Mouse (Mus musculus) CH12.LX (cell line): ENCODE measurements around the gene Dapk1. TPM values are rescaled to one million over a fixed set of nuclear protein-coding genes. Genes with fewer than 3 reads are reported as not detected.

Experiments used
- DNase-seq: peaks from one replicate; pipeline ENCODE4 v3.0.0-alpha.2; 2013; ENCODE audit errors: extremely low read depth
- H3K27ac ChIP-seq: 2 replicates; pipeline ENCODE4 v1.5.1; 2012; ENCODE audit warnings: low read depth, mild to moderate bottlenecking, control low read depth, moderate library complexity; ENCODE audit not compliant: insufficient read depth
- H3K27me3 ChIP-seq: replicated peaks from 2 replicates; pipeline ENCODE3; 2012; ENCODE audit warnings: inconsistent platforms
- H3K36me3 ChIP-seq, 2 experiments: replicated peaks in 1 of 2; 2 replicates each; pipeline versions ENCODE3 to v1.6.1; 2012; ENCODE audit warnings: inconsistent platforms in 1 of 2, low read length in 1 of 2, mild to moderate bottlenecking in 1 of 2, mixed read lengths in 1 of 2, moderate library complexity in 1 of 2; ENCODE audit not compliant: control insufficient read depth in 1 of 2, insufficient read depth in 1 of 2
- H3K4me1 ChIP-seq, 2 experiments: 2 replicates each; pipeline ENCODE4 v1.6.1; 2012; ENCODE audit warnings: inconsistent platforms in 1 of 2, moderate library complexity in 1 of 2; ENCODE audit not compliant: insufficient read depth in 2 of 2, control insufficient read depth in 1 of 2
- H3K4me2 ChIP-seq: 2 replicates; pipeline ENCODE4 v1.6.1; 2012; ENCODE audit warnings: low read depth, mild to moderate bottlenecking, control low read depth; ENCODE audit not compliant: poor library complexity, insufficient read depth, severe bottlenecking
- H3K4me3 ChIP-seq, 3 experiments: fragments of 150-350 bp in 1 of 3; sonication (generic) in 1 of 3; replicated peaks in 1 of 3; 2 replicates each; pipeline versions ENCODE3 to v1.5.1; 2011 to 2012; ENCODE audit warnings: low read depth in 2 of 3, low read length in 2 of 3, mild to moderate bottlenecking in 2 of 3, moderate library complexity in 2 of 3, control low read depth in 1 of 3, improper control_type of control experiment in 1 of 3, inconsistent platforms in 1 of 3, mixed read lengths in 1 of 3; ENCODE audit not compliant: poor library complexity in 1 of 3
- H3K79me2 ChIP-seq: replicated peaks from 2 replicates; pipeline ENCODE4 v1.6.1; 2012; ENCODE audit warnings: mild to moderate bottlenecking, moderate library complexity; ENCODE audit not compliant: control insufficient read depth, poor library complexity, insufficient read depth, severe bottlenecking; ENCODE audit errors: extremely low read depth
- H3K9ac ChIP-seq: 2 replicates; pipeline ENCODE4 v1.6.1; 2012; ENCODE audit warnings: low read depth, mild to moderate bottlenecking, control low read depth, moderate library complexity; ENCODE audit not compliant: insufficient read depth
- H3K9me3 ChIP-seq: replicated peaks from 2 replicates; pipeline ENCODE3; 2012; ENCODE audit warnings: low read length, inconsistent platforms, mixed read lengths
- CHD1 ChIP-seq: IDR thresholded peaks from 2 replicates; pipeline ENCODE4 v1.6.1; 2012; ENCODE audit warnings: low read depth, low read length, improper control_type of control experiment, inconsistent platforms
- CHD2 ChIP-seq: IDR thresholded peaks from 2 replicates; pipeline ENCODE4 v1.6.1; 2011; ENCODE audit warnings: low read length, improper control_type of control experiment
- E2F4 ChIP-seq: IDR thresholded peaks from 2 replicates; pipeline ENCODE4 v1.6.1; 2011; ENCODE audit warnings: low read depth, low read length, improper control_type of control experiment; ENCODE audit not compliant: insufficient replicate concordance
- EP300 ChIP-seq: IDR thresholded peaks from 2 replicates; pipeline ENCODE4 v1.6.1; 2011; ENCODE audit warnings: low read length, improper control_type of control experiment
- ETS1 ChIP-seq: conservative IDR thresholded peaks from 2 replicates; pipeline ENCODE4 v1.6.1; 2012; ENCODE audit warnings: low read depth, mild to moderate bottlenecking, inconsistent platforms, low read length, improper control_type of control experiment, moderate library complexity
- GABPA ChIP-seq: IDR thresholded peaks from 2 replicates; pipeline ENCODE4 v1.6.1; 2012; ENCODE audit warnings: low read depth, low read length, improper control_type of control experiment, inconsistent platforms; ENCODE audit not compliant: insufficient replicate concordance
- HCFC1 ChIP-seq: IDR thresholded peaks from 2 replicates; pipeline ENCODE4 v1.6.1; 2012; ENCODE audit warnings: low read depth, mild to moderate bottlenecking, inconsistent platforms, low read length, improper control_type of control experiment
- IRF4 ChIP-seq: IDR thresholded peaks from 2 replicates; pipeline ENCODE4 v1.6.1; 2014; ENCODE audit warnings: low read depth, mild to moderate bottlenecking, inconsistent platforms, low read length, improper control_type of control experiment
- JUN ChIP-seq: IDR thresholded peaks from 2 replicates; pipeline ENCODE4 v1.6.1; 2011; ENCODE audit warnings: low read depth, mild to moderate bottlenecking, low read length, improper control_type of control experiment, moderate library complexity; ENCODE audit not compliant: insufficient read depth
- MAFK ChIP-seq: IDR thresholded peaks from 2 replicates; pipeline ENCODE4 v1.6.1; 2011; ENCODE audit warnings: low read length, improper control_type of control experiment; ENCODE audit not compliant: insufficient replicate concordance
- MAX ChIP-seq: IDR thresholded peaks from 2 replicates; pipeline ENCODE4 v1.6.1; 2011; ENCODE audit warnings: low read length, improper control_type of control experiment
- MAZ ChIP-seq: IDR thresholded peaks from 2 replicates; pipeline ENCODE4 v1.6.1; 2012; ENCODE audit warnings: low read depth, mild to moderate bottlenecking, inconsistent platforms, low read length, improper control_type of control experiment, moderate library complexity
- MEF2A ChIP-seq: IDR thresholded peaks from 2 replicates; pipeline ENCODE4 v1.6.1; 2014; ENCODE audit warnings: low read depth, mild to moderate bottlenecking, inconsistent platforms, low read length, improper control_type of control experiment, borderline replicate concordance
- NELFE ChIP-seq: IDR thresholded peaks from 2 replicates; pipeline ENCODE4 v1.6.1; 2011; ENCODE audit warnings: low read depth, low read length, improper control_type of control experiment
- NRF1 ChIP-seq: IDR thresholded peaks from 2 replicates; pipeline ENCODE4 v1.6.1; 2014; ENCODE audit warnings: low read depth, mild to moderate bottlenecking, inconsistent platforms, low read length, improper control_type of control experiment, moderate library complexity
- POLR2A ChIP-seq: IDR thresholded peaks from 2 replicates; pipeline ENCODE4 v1.6.1; 2011; ENCODE audit warnings: low read depth, mild to moderate bottlenecking, improper control_type of control experiment, low read length
- RAD21 ChIP-seq: IDR thresholded peaks from 2 replicates; pipeline ENCODE4 v1.6.1; 2011; ENCODE audit warnings: low read depth, mild to moderate bottlenecking, low read length, improper control_type of control experiment, moderate library complexity
- SIN3A ChIP-seq: IDR thresholded peaks from 2 replicates; pipeline ENCODE4 v1.6.1; 2012; ENCODE audit warnings: low read length, improper control_type of control experiment, inconsistent platforms
- TBP ChIP-seq: conservative IDR thresholded peaks from 2 replicates; pipeline ENCODE4 v1.6.1; 2011; ENCODE audit warnings: low read depth, low read length, improper control_type of control experiment
- TCF12 ChIP-seq: IDR thresholded peaks from 2 replicates; pipeline ENCODE4 v1.6.1; 2014; ENCODE audit warnings: low read depth, mild to moderate bottlenecking, inconsistent platforms, low read length, improper control_type of control experiment
- UBTF ChIP-seq: IDR thresholded peaks from 2 replicates; pipeline ENCODE4 v1.6.1; 2012; ENCODE audit warnings: low read depth, mild to moderate bottlenecking, inconsistent platforms, low read length, improper control_type of control experiment, moderate library complexity
- USF1 ChIP-seq: IDR thresholded peaks from 2 replicates; pipeline ENCODE4 v1.6.1; 2014; ENCODE audit warnings: low read depth, mild to moderate bottlenecking, inconsistent platforms, low read length, improper control_type of control experiment
- dilution Hi-C: fragments of 300-500 bp; cut with MboI; formaldehyde crosslinking; loops from 2 replicates; pipeline ENCODE4 v1.14.3; 2020; ENCODE audit warnings: low sequenced_read_pairs; ENCODE audit not compliant: extremely low pct_unique_long_range_greater_than_20kb, extremely low pct_ligation_motif_present
- in situ Hi-C: fragments of 300-500 bp; cut with MboI; formaldehyde crosslinking; loops from 3 replicates; pipeline ENCODE4 v1.14.3; 2019; ENCODE audit warnings: low sequenced_read_pairs, low pct_ligation_motif_present, low pct_unique_long_range_greater_than_20kb, mixed read lengths
- polyA plus RNA-seq: library from polyadenylated mRNA; unstranded; fragments of >175 nt; gene quantifications from 2 replicates; pipeline ENCODE4 v1.2.1, GENCODE M21; 2012; ENCODE audit warnings: low read depth; ENCODE audit not compliant: insufficient read length
- total RNA-seq, 2 experiments: library from RNA; depleted of rRNA; stranded (reverse); fragments of 300-350 nt in 1 of 2; fragments of >200 nt in 1 of 2; gene quantifications; 2 replicates each; pipeline ENCODE4 v1.2.3; 2012 to 2014

Gene Dapk1
- total and polyA plus RNA-seq, 3 experiments: not detected

DNA sequence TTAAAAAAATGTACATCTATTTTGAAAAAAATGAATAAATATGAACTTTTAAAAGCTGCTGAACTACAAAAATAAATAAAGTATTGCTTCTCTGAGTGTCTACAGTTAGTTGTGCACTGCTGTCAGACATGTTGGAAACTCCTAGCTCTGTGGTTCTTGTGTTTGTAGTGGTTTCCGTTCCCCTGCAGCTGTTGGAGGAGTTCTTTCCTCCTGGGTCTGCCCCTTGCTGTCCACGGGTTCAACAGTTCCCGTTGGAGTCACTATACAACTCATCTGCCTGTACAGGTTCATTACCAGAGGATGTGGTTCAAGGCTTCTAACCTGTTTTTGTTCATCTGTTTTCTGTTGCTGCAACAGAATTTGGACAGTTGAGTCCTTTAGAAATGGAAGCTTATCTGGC lies 10.4 kb downstream of the Dapk1 start:
- Histone ChIP-seq H3K4me3 (no peak overlapping the region), H3K27ac (no peak overlapping the region), H3K36me3 (no peaks in the 10 kb centered on the region), H3K9me3 (peaks cover 79% of the 10 kb centered on the region), H3K4me2 (no peak overlapping the region), H3K9ac (no peak overlapping the region), H3K79me2 (no peaks in the 10 kb centered on the region), H3K4me1 (no peaks in the 10 kb centered on the region), H3K27me3 (no peaks in the 10 kb centered on the region)
- dilution Hi-C loops: no loop called here
- in situ Hi-C loops: no loop called here
- no peak for DNase-seq
- TF ChIP-seq MEF2A: no peak
- TF ChIP-seq NRF1: no peak
- TF ChIP-seq POLR2A: no peak
- no peak for TF ChIP-seq HCFC1
- TF ChIP-seq SIN3A: no peak
- TF ChIP-seq MAX: no peak

DNA sequence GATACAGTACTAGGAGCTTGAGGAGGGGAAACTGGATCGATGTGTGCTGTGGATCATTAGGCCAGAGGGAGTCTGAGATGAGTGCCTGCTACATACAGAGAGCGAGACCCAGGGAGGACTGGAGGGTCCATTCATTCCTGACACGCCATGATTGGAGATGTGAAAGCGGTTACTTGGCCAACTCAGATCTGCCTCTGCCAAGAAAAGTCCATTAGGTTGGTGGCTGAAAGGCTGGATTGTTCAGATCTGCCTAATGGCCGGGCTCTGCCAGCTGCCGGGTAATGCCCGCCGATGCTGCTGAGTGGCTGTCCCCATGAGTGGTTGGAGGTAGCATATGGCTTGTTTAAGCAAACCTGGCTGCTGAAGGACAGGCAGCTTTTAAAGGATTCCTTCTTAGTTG lies 12.4 kb downstream of the Dapk1 start:
- Histone ChIP-seq H3K36me3 (no peaks in the 10 kb centered on the region), H3K4me1 (no peaks in the 10 kb centered on the region)

DNA sequence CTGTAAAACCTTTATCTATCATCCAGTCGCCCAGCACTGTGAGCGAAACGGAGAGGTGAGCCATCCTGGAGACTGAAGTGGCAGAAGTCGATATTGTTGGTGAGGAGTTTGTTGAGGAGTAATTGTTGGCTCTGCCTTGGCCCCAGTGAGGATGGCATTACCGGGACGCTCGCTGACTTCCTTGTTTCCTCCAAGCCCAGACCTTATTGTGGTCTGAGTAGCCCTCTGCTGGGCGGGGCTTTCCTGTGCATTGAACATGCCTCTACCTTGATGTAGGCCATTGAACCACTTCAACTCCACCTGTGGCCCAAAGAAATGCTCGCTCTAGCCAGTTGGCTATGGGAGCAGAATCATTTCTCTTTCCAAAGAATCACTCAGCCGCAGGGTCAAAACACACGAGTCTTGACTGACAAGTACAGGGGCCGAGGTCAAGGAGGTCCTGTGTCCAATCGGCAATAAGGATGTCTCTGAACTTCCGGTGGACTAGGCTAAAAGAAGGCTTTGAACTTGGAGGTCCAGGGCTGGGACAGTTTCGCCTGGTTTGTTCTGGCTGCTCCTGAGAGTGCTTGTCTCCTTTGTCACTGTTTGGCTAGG lies 13.4 kb downstream of the Dapk1 start:
- in situ Hi-C loops: no loop called here
- no peaks in the 10 kb centered on the region for H3K79me2 ChIP-seq
- dilution Hi-C loops: no loop called here
- H3K27ac ChIP-seq: no peak overlapping the region
- H3K9me3 ChIP-seq: peaks cover 79% of the 10 kb centered on the region
- no peak for DNase-seq
- H3K4me3 ChIP-seq: no peak overlapping the region
- TF ChIP-seq NELFE (no peak), GABPA (no peak), MAZ (no peak), JUN (no peak), USF1 (no peak), CHD2 (no peak), UBTF (no peak), NRF1 (no peak), POLR2A (no peak), CHD1 (no peak), TBP (no peak), EP300 (no peak), MAFK (no peak), E2F4 (no peak), IRF4 (no peak), RAD21 (no peak), HCFC1 (no peak), TCF12 (no peak)
- no peak overlapping the region for H3K9ac ChIP-seq
- no peaks in the 10 kb centered on the region for H3K27me3 ChIP-seq
- H3K4me2 ChIP-seq: no peak overlapping the region
- H3K4me1 ChIP-seq: no peaks in the 10 kb centered on the region
- no peaks in the 10 kb centered on the region for H3K36me3 ChIP-seq

More for the DNA sequence above, 12.4 kb downstream of the Dapk1 start:
- H3K9me3 ChIP-seq: peaks cover 77% of the 10 kb centered on the region
- no peak for DNase-seq
- no peaks in the 10 kb centered on the region for H3K27me3 ChIP-seq
- H3K9ac ChIP-seq: no peak overlapping the region
- in situ Hi-C loops (no loop called here), dilution Hi-C loops (no loop called here)
- H3K79me2 ChIP-seq: no peaks in the 10 kb centered on the region
- H3K27ac ChIP-seq: no peak overlapping the region
- no peak overlapping the region for H3K4me3 ChIP-seq
- TF ChIP-seq HCFC1: no peak
- no peak for TF ChIP-seq IRF4
- no peak for TF ChIP-seq ETS1
- H3K4me2 ChIP-seq: no peak overlapping the region
